Mouse (Mus musculus) cerebellum, adult 2 months (tissue): ENCODE measurements around the gene Gsc.

Experiments
- CTCF ChIP-seq: fragments of 200-500 bp; IDR thresholded peaks from 2 replicates; pipeline ENCODE4 v1.5.1; 2011; ENCODE audit warnings: low read depth, mild to moderate bottlenecking, control low read depth, low read length, moderate library complexity, borderline replicate concordance; ENCODE audit not compliant: insufficient read depth
- POLR2A ChIP-seq: fragments of 200-500 bp; IDR thresholded peaks from 2 replicates; pipeline ENCODE4 v1.6.1; 2011; ENCODE audit warnings: low read length, control low read depth, borderline replicate concordance; ENCODE audit not compliant: insufficient read depth

GRCm38 (mm10) chr12:104461372-104461771 is 11.8 kb downstream of the Gsc start:
- TF ChIP-seq CTCF (no peak), POLR2A (no peak)
